Comparison of ENCODE assay signal across 36 mouse cellular contexts in the genomic region with DNA sequence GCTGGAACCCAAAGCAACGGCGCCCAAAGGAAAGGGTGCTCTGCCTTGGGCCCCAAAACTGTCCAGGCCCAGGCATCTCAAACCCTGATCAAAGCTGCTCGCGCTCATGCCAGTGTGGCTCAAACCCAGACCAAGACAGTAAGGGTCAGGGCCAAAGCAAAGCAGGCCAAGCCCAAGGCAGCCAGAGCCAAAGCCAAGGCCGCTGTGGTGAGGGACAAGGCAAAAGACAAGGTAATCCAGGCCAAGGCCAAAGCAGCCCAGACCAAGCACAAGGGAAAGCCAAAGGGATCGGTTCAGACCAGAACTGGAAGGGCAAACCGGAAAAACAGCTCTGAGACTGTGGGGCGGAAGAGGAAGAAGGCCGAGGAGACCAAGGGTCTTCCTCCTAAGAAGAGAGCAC. TPM values are rescaled to one million over a fixed set of nuclear protein-coding genes. Genes with fewer than 3 reads are reported as not detected.
DNase-seq lines count a peak whose midpoint lies in the region; ATAC-seq and TF ChIP-seq lines count a peak whose summit lies in the region.
"Had no signal": no experiment of that assay in that cellular context is flagged by ENCODE, and none has a peak within 500 bp of the region (broad histone marks: within the 10 kb centered on the region; RNA-seq: fewer than 3 reads in every experiment).

No protein-coding gene starts in this region.

- no peak for ATAC-seq in heart, embryonic 12.5 days (ENCODE audit: insufficient number of reproducible peaks, low FRiP score)
- no peak for ATAC-seq in CD4-positive, CD25-positive, alpha-beta regulatory T cell, adult 4 months
- ATAC-seq: forebrain, embryonic 16.5 days; hindbrain, embryonic 16.5 days; lung, postnatal 0 days; midbrain, embryonic 13.5 days had no signal

- H3K27me3 ChIP-seq in heart, embryonic 12.5 days (replicated peaks), result no peaks in the 10 kb centered on the region; the same call in 1 of the 2 replicates
- no peaks in the 10 kb centered on the region for H3K27me3 ChIP-seq in testis, adult 2 months (ENCODE audit: control insufficient read depth, insufficient read depth, low read length)
- no peaks in the 10 kb centered on the region for H3K27me3 ChIP-seq in forebrain, embryonic 10.5 days (ENCODE audit: poor library complexity, severe bottlenecking)
- H3K27me3 ChIP-seq: embryonic facial prominence, embryonic 13.5 days; limb, embryonic 15.5 days; liver, embryonic 13.5 days; stomach, embryonic 15.5 days had no signal

- H3K9ac ChIP-seq in heart, embryonic 12.5 days, result no peak overlapping the region
- H3K9ac ChIP-seq: embryonic facial prominence, embryonic 13.5 days; limb, embryonic 15.5 days; liver, embryonic 13.5 days; midbrain, embryonic 13.5 days; stomach, embryonic 15.5 days had no signal

- WGBS in heart, embryonic 12.5 days, result 96% methylated on average over 9 of the region's 9 CpGs
- WGBS in forebrain, embryonic 10.5 days, result 95% methylated on average over 9 of the region's 9 CpGs

- no peak overlapping the region for H3K4me3 ChIP-seq in heart, embryonic 12.5 days
- no peak overlapping the region for H3K4me3 ChIP-seq in testis, adult 2 months (ENCODE audit: control insufficient read depth, low read depth, low read length)
- no peak overlapping the region for H3K4me3 ChIP-seq in forebrain, embryonic 10.5 days
- H3K4me3 ChIP-seq: embryonic facial prominence, embryonic 13.5 days; gastrocnemius, adult 2 months; heart, adult 2 months; limb, embryonic 10.5 days; limb, embryonic 15.5 days; liver, embryonic 13.5 days; midbrain, embryonic 13.5 days; stomach, embryonic 15.5 days had no signal

- no peaks in the 10 kb centered on the region for H3K9me3 ChIP-seq in heart, embryonic 12.5 days (replicated peaks)
- H3K9me3 ChIP-seq in forebrain, embryonic 10.5 days, result no peaks in the 10 kb centered on the region
- H3K9me3 ChIP-seq: G1E; limb, embryonic 10.5 days; limb, embryonic 15.5 days; liver, embryonic 13.5 days; midbrain, embryonic 13.5 days; stomach, embryonic 15.5 days had no signal

- no peak overlapping the region for H3K4me2 ChIP-seq in heart, embryonic 12.5 days
- H3K4me2 ChIP-seq: embryonic facial prominence, embryonic 13.5 days; limb, embryonic 15.5 days; liver, embryonic 13.5 days; midbrain, embryonic 13.5 days; stomach, embryonic 15.5 days had no signal

- peak; percentile 86 for DNase-seq in heart, adult 11 months
- no peak for DNase-seq in testis, postnatal 10 days (ENCODE audit: low spot score)
- DNase-seq in adrenal gland, postnatal 14 days, result peak; percentile 71
- DNase-seq in forebrain, embryonic 10.5 days (ENCODE audit: extremely low spot score, low spot score), result no peak
- DNase-seq: cerebellum, adult 2 months; cerebellum, postnatal 36 days; gastrocnemius, adult 2 months; gastrocnemius, postnatal 36 days; heart, adult 2 months; heart, postnatal 14 days; kidney, adult 8-10 months; kidney, postnatal 10 days; layer of hippocampus, postnatal 36 days; liver, embryonic 13.5 days; lung, adult 18-20 months; right cerebral cortex, postnatal 25 days had no signal

- H3K27ac ChIP-seq in heart, embryonic 12.5 days (ENCODE audit: poor library complexity, severe bottlenecking), result no peak overlapping the region
- H3K27ac ChIP-seq in testis, adult 2 months (ENCODE audit: control insufficient read depth, insufficient read depth, low read depth, low read length), result peak overlapping the region; percentile 23; the same call in 1 of the 2 replicates
- no peak overlapping the region for H3K27ac ChIP-seq in forebrain, embryonic 10.5 days
- H3K27ac ChIP-seq: embryonic facial prominence, embryonic 13.5 days; gastrocnemius, adult 2 months; heart, adult 2 months; limb, embryonic 10.5 days; limb, embryonic 15.5 days; liver, embryonic 13.5 days; midbrain, embryonic 13.5 days had no signal

- peaks cover 50% of the 10 kb centered on the region for H3K36me3 ChIP-seq in heart, embryonic 12.5 days
- no peaks in the 10 kb centered on the region for H3K36me3 ChIP-seq in testis, adult 2 months (ENCODE audit: control insufficient read depth, insufficient read depth, low read length)
- peaks cover 58% of the 10 kb centered on the region for H3K36me3 ChIP-seq in forebrain, embryonic 10.5 days (replicated peaks)

- peaks cover 15% of the 10 kb centered on the region for H3K4me1 ChIP-seq in heart, embryonic 12.5 days (replicated peaks)
- peaks cover 20% of the 10 kb centered on the region for H3K4me1 ChIP-seq in testis, adult 2 months (ENCODE audit: control insufficient read depth, insufficient read depth, low read length)
- H3K4me1 ChIP-seq in forebrain, embryonic 10.5 days, result peaks cover 21% of the 10 kb centered on the region

- no peak for TF ChIP-seq POLR2A in testis, adult 2 months (IDR thresholded peaks at IDR 0.05; ENCODE audit: control insufficient read depth, low read depth, low read length)

- no peak for TF ChIP-seq CTCF in testis, adult 2 months (IDR thresholded peaks at IDR 0.05; ENCODE audit: control insufficient read depth, insufficient read depth, insufficient replicate concordance, low read depth, low read length)

RNA-seq across cellular contexts. Expression of a gene that starts 2.3 kb away (rescaled TPM):
- polyA plus RNA-seq in heart, embryonic 12.5 days (2016; fragmentation: Nextera tagmentation; extraction: Ambion mirVana), result 96.5 and 99.1 TPM in 2 replicates
- polyA plus RNA-seq in testis, adult 2 months (2012; rRNA removed), result 15.2 and 18.7 TPM in 2 replicates
- 29.7 and 30.9 TPM in 2 replicates for total RNA-seq in adrenal gland, postnatal 14 days (2021)
- 33.1 and 40.3 TPM in 2 replicates for polyA plus RNA-seq in forebrain, embryonic 10.5 days (2016; fragmentation: Nextera tagmentation; extraction: Ambion mirVana)
- 1 to 10 TPM; 1.6 to 2.2 TPM for polyA plus RNA-seq in CD4-positive, CD25-positive, alpha-beta regulatory T cell, adult 4 months (2017; shearing (Covaris generic))

RNA-seq across cellular contexts. Expression of a gene that starts 3.4 kb away (rescaled TPM):
- polyA plus RNA-seq in heart, embryonic 12.5 days (2016; fragmentation: Nextera tagmentation; extraction: Ambion mirVana), result 39.1 and 39.2 TPM in 2 replicates
- polyA plus RNA-seq in testis, adult 2 months (2012; rRNA removed), result 19.4 and 20.6 TPM in 2 replicates
- total RNA-seq in adrenal gland, postnatal 14 days (2021), result 35.1 and 36.4 TPM in 2 replicates
- polyA plus RNA-seq in forebrain, embryonic 10.5 days (2016; fragmentation: Nextera tagmentation; extraction: Ambion mirVana), result 53.6 and 54.1 TPM in 2 replicates
- 10 to 100 TPM; 29.9 to 39.2 TPM for polyA plus RNA-seq in CD4-positive, CD25-positive, alpha-beta regulatory T cell, adult 4 months (2017; shearing (Covaris generic))

RNA-seq across cellular contexts. Expression of a gene that starts 15.8 kb away (rescaled TPM):
- polyA plus RNA-seq in heart, embryonic 12.5 days (2016; fragmentation: Nextera tagmentation; extraction: Ambion mirVana), result 67.2 and 68.6 TPM in 2 replicates
- 23.3 and 24.3 TPM in 2 replicates for polyA plus RNA-seq in testis, adult 2 months (2012; rRNA removed)
- 121 and 124 TPM in 2 replicates for total RNA-seq in adrenal gland, postnatal 14 days (2021)
- polyA plus RNA-seq in forebrain, embryonic 10.5 days (2016; fragmentation: Nextera tagmentation; extraction: Ambion mirVana), result 34.8 and 40.8 TPM in 2 replicates
- under 1 TPM; 0.10 to 0.13 TPM for polyA plus RNA-seq in CD4-positive, CD25-positive, alpha-beta regulatory T cell, adult 4 months (2017; shearing (Covaris generic))
- total RNA-seq: monocyte, adult 5-6 weeks had no signal

RNA-seq across cellular contexts. Expression of a gene that starts 26.7 kb away (rescaled TPM):
- polyA plus RNA-seq in heart, embryonic 12.5 days (2016; fragmentation: Nextera tagmentation; extraction: Ambion mirVana), result 78.0 and 84.2 TPM in 2 replicates
- polyA plus RNA-seq in testis, adult 2 months (2012; rRNA removed), result 128 and 134 TPM in 2 replicates
- total RNA-seq in adrenal gland, postnatal 14 days (2021), result 163 and 175 TPM in 2 replicates
- 76.1 and 79.9 TPM in 2 replicates for polyA plus RNA-seq in forebrain, embryonic 10.5 days (2016; fragmentation: Nextera tagmentation; extraction: Ambion mirVana)
- 10 to 100 TPM; 15.1 to 16.6 TPM for polyA plus RNA-seq in CD4-positive, CD25-positive, alpha-beta regulatory T cell, adult 4 months (2017; shearing (Covaris generic))

RNA-seq across cellular contexts. Expression of a gene that starts 27.4 kb away (rescaled TPM):
- not detected in 2 replicates for polyA plus RNA-seq in heart, embryonic 12.5 days (2016; fragmentation: Nextera tagmentation; extraction: Ambion mirVana)
- 91.8 and 100 TPM in 2 replicates for polyA plus RNA-seq in testis, adult 2 months (2012; rRNA removed)
- not detected in 2 replicates for total RNA-seq in adrenal gland, postnatal 14 days (2021)
- not detected in 2 replicates for polyA plus RNA-seq in forebrain, embryonic 10.5 days (2016; fragmentation: Nextera tagmentation; extraction: Ambion mirVana)
- polyA plus RNA-seq in CD4-positive, CD25-positive, alpha-beta regulatory T cell, adult 4 months (2017; shearing (Covaris generic)), result not detected
- total RNA-seq: gastrocnemius, adult 2 months; gastrocnemius, postnatal 36 days; heart, adult 2 months; heart, postnatal 14 days; layer of hippocampus, postnatal 36 days; left cerebral cortex, postnatal 10 days; monocyte, adult 5-6 weeks had no signal
- polyA plus RNA-seq: cerebellum, adult 2 months; embryonic facial prominence, embryonic 13.5 days; forebrain, embryonic 11.5 days; forebrain, embryonic 16.5 days; heart, adult 2 months; heart, embryonic 14.5 days; hindbrain, embryonic 11.5 days; hindbrain, embryonic 16.5 days; intestine, embryonic 14.5 days; large intestine, adult 2 months; limb, embryonic 10.5 days; limb, embryonic 15.5 days; liver, embryonic 13.5 days; lung, postnatal 0 days; midbrain, embryonic 13.5 days; neural tube, embryonic 14.5 days; stomach, embryonic 15.5 days had no signal

Comparison
In these comparisons a context has a peak if more than half of its experiments do, and no peak if none do; other contexts are left out.
1. DNase-seq: peak in heart, adult 11 months (single experiment) and adrenal gland, postnatal 14 days (single experiment); none in testis, postnatal 10 days (single experiment) and forebrain, embryonic 10.5 days (single experiment).
2. RNA of a gene that starts 15.8 kb away (polyA plus RNA-seq): 67.2 to 68.6 TPM in heart, embryonic 12.5 days, 34.8 to 40.8 TPM in forebrain, embryonic 10.5 days and 23.3 to 24.3 TPM in testis, adult 2 months; 0.10 to 0.13 TPM in CD4-positive, CD25-positive, alpha-beta regulatory T cell, adult 4 months; every median in the first group is over 10 times any median in the second.